Mouse (Mus musculus): ENCODE results near the gene Llph.

The Llph gene

DNA sequence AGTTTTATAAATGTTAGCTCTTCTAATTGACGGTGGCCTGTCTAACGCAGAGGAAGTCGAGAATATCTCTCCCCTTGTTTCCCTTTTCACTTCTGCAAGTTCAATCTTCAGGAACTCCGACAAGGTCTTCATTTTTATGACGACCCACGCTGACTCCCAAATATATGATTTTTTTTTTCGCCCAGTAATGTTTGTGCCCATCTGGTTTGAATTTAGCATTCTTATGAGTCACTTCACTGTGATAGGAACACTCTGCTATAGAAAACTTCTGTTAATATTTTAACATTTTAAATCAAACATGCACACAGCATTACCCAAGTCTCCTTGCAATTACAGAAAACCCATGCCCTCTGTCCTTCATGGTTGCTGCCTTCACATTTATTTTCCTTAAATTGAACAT is 46.5 kb downstream of the Llph start:
- no peak for DNase-seq (ENCODE audit: extremely low spot score, low spot score)

DNA sequence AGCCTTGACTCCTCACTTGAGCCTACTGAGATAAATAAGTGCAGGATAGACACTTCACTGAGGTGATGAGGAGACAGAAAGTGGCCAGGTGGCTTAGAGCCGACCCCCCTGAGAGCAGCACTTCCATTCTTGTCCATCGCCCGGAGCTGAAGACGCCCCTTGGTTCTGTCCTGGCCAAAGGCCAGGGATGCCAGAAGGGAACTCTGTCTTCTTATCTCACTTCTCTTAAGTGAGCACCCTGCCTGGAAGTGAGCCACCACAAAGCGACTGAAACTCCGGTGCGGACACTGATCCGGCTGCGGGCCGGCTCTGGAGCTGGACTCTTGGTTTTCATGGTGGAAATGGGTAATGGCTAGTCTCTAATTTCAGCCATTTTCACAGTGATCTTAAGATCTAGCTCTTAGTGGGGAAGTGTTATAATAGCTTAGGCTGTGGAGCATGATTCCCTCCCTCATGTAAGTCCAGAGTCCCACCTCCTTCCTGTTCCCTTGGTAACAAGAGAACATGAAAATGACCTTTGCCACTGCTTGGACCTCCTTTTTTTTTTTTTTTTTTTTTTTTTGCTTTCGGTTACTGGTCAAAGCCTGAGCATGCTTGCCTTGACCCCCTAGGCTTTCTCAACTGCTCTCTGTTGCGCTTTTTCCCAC is 52.7 kb downstream of the Llph start:
- DNase-seq (ENCODE audit: extremely low spot score, low spot score), result no peak

DNA sequence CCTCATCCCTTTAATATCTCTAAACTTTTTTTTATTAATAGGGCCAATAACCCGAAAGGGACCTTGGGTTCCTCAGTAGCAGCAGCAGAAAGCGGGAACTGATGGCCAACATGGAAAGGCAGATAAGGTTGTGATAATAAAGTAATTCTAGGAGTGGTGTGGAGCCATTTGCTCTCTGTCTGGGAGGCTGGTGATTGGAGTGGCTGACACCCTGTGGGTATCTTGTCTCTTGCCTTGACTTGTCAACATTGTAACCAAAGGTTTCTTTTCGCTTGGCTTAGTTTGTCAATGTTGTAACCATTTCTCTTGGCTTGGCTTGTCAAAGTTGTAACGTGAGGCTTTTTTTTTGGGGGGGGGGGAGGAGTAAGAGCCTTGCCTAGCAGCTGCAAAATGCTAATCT is 53.5 kb downstream of the Llph start:
- DNase-seq (ENCODE audit: extremely low spot score, low spot score), result no peak

DNA sequence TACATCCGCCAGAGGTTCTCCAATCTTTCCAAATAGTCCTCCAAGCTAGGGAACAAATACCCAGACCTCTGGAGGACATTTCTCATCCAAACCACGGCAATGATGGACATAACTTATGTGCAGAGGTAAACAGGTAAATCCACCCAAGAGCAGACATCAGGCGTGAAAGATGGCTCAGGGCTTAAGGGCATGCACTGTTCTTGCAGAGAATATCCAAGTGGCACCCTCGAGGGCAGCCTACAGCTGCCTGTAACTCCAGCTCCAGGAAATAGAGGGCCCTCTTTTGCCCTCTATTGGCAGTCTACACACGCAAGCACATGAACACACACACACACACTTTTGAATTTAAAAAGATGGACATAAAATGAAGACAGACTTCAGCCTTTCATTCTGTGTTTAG is 54.8 kb downstream of the Llph start:
- DNase-seq (ENCODE audit: extremely low spot score, low spot score), result no peak

Data from neural tube, embryonic 10.5 days (tissue).